Mouse (Mus musculus): Measurements from ENCODE around the gene Osbpl10.
A peak's percentile ranks its signal among the peaks of the same experiment; 100 is the strongest.
"Not testable (repeated sequence)": the region's sequence is repeated elsewhere in the genome, so short reads cannot be mapped to it uniquely, and the experiment has no call there.

Osbpl10 gene

GRCm38 (mm10) chr9:114985741-114986140 lies 7.4 kb downstream of the Osbpl10 start:
- DNase-seq = no peak

- DNase-seq = no peak
Observed at GRCm38 (mm10) chr9:114986361-114986760, 8.0 kb downstream of the Osbpl10 start.

- DNase-seq = no peak
Observed at GRCm38 (mm10) chr9:114988029-114988428, 9.7 kb downstream of the Osbpl10 start.

GRCm38 (mm10) chr9:114988610-114989327 lies 10.4 kb downstream of the Osbpl10 start:
- DNase-seq = peak; percentile 66 to 68

- DNase-seq = no peak
Observed at GRCm38 (mm10) chr9:114990421-114990820, 12.1 kb downstream of the Osbpl10 start.

- DNase-seq = no peak
Observed at GRCm38 (mm10) chr9:114992528-114992927, 14.2 kb downstream of the Osbpl10 start.

GRCm38 (mm10) chr9:114995250-114995649 lies 16.9 kb downstream of the Osbpl10 start:
- no peak for DNase-seq

- no peak for DNase-seq
Observed at GRCm38 (mm10) chr9:114995716-114996115, 17.3 kb downstream of the Osbpl10 start.

- DNase-seq = no peak
Observed at GRCm38 (mm10) chr9:114996489-114996888, 18.1 kb downstream of the Osbpl10 start.

GRCm38 (mm10) chr9:114999010-114999770 lies 20.8 kb downstream of the Osbpl10 start:
- no peak for DNase-seq

GRCm38 (mm10) chr9:114999771-115000146 lies 21.4 kb downstream of the Osbpl10 start:
- DNase-seq = no peak

GRCm38 (mm10) chr9:115005446-115005845 lies 27.1 kb downstream of the Osbpl10 start:
- no peak for DNase-seq

- DNase-seq = no peak
Observed at GRCm38 (mm10) chr9:115007776-115008175, 29.4 kb downstream of the Osbpl10 start.

GRCm38 (mm10) chr9:115008194-115008593 lies 29.8 kb downstream of the Osbpl10 start:
- DNase-seq = no peak

GRCm38 (mm10) chr9:115012367-115012766 lies 34.0 kb downstream of the Osbpl10 start:
- DNase-seq = no peak

GRCm38 (mm10) chr9:115020141-115020540 lies 41.8 kb downstream of the Osbpl10 start:
- no peak for DNase-seq

GRCm38 (mm10) chr9:115021419-115021818 lies 43.0 kb downstream of the Osbpl10 start:
- DNase-seq = peak; percentile 27 to 38

GRCm38 (mm10) chr9:115023137-115023536 lies 44.8 kb downstream of the Osbpl10 start:
- DNase-seq = peak in 1 of 2 experiments; percentile 31

- DNase-seq = peak; percentile 71 to 75
Observed at GRCm38 (mm10) chr9:115023708-115024383, 45.5 kb downstream of the Osbpl10 start.

- DNase-seq = no peak
Observed at GRCm38 (mm10) chr9:115029307-115029706, 50.9 kb downstream of the Osbpl10 start.

- no peak for DNase-seq
Observed at GRCm38 (mm10) chr9:115030581-115030980, 52.2 kb downstream of the Osbpl10 start.

GRCm38 (mm10) chr9:115031046-115031445 lies 52.7 kb downstream of the Osbpl10 start:
- not testable (repeated sequence) for DNase-seq

GRCm38 (mm10) chr9:115032786-115033185 lies 54.4 kb downstream of the Osbpl10 start:
- no peak for DNase-seq

- no peak for DNase-seq
Observed at GRCm38 (mm10) chr9:115034271-115034670, 55.9 kb downstream of the Osbpl10 start.
